Mouse (Mus musculus) intestine, embryonic 16.5 days (tissue): ENCODE results near the gene Gm12184. TPM values are rescaled to one million over a fixed set of nuclear protein-coding genes. Genes with fewer than 3 reads are reported as not detected.
"Not testable (repeated sequence)": the region's sequence is repeated elsewhere in the genome, so short reads cannot be mapped to it uniquely, and the experiment has no call there.

Experiments used
- ATAC-seq: fragments of 200-750 bp; cut with Nextera tagmentation; 2 replicates; pipeline ENCODE4 v1.8.0; 2017; ENCODE audit warnings: moderate TSS enrichment, moderate library complexity
- H3K27ac ChIP-seq: fragments of 300-500 bp; sonication (generic); 2 replicates; pipeline ENCODE4 v1.5.1; 2014; ENCODE audit warnings: mild to moderate bottlenecking, low read length
- H3K27me3 ChIP-seq: fragments of 300-500 bp; sonication (generic); replicated peaks from 2 replicates; pipeline ENCODE4 v1.6.1; 2014; ENCODE audit warnings: low read length, control low read depth, mixed read lengths; ENCODE audit not compliant: control insufficient read depth, insufficient read depth
- H3K36me3 ChIP-seq: fragments of 300-500 bp; sonication (generic); 2 replicates; pipeline ENCODE4 v1.6.1; 2014; ENCODE audit warnings: low read length, control low read depth; ENCODE audit not compliant: control insufficient read depth, insufficient read depth
- H3K4me1 ChIP-seq: fragments of 300-500 bp; sonication (generic); 2 replicates; pipeline ENCODE4 v1.6.1; 2014; ENCODE audit warnings: low read length, control low read depth, mixed read lengths; ENCODE audit not compliant: control insufficient read depth, insufficient read depth
- H3K4me2 ChIP-seq: fragments of 300-500 bp; sonication (generic); 2 replicates; pipeline ENCODE4 v1.6.1; 2014; ENCODE audit warnings: low read depth, low read length, control low read depth
- H3K4me3 ChIP-seq: fragments of 300-500 bp; sonication (generic); 2 replicates; pipeline ENCODE4 v1.5.1; 2014; ENCODE audit warnings: mild to moderate bottlenecking, low read length
- H3K9ac ChIP-seq: fragments of 300-500 bp; sonication (generic); 2 replicates; pipeline ENCODE4 v1.6.1; 2014; ENCODE audit warnings: low read depth, low read length
- H3K9me3 ChIP-seq: fragments of 300-500 bp; sonication (generic); 2 replicates; pipeline ENCODE4 v1.6.1; 2016; ENCODE audit warnings: low read length, control low read depth; ENCODE audit not compliant: control insufficient read depth
- whole genome bisulfite sequencing: fragments of 180-500 bp; shearing (Covaris S2); extraction: QIAGEN DNeasy Blood & Tissue Kit; methylation state at CpG from one replicate; pipeline ENCODE4 v1.1.7; 2014; 5-methylcytosine and 5-hydroxymethylcytosine counted together
- polyA plus RNA-seq: library from polyadenylated mRNA; unstranded; fragments of >200 nt; fragmentation: Nextera tagmentation; extraction: Ambion mirVana; gene quantifications from 2 replicates; pipeline ENCODE4 v1.2.1, GENCODE M21; 2015

Gm12184 gene
- polyA plus RNA-seq, 1 experiment from 2014 or later, result 1.4 TPM

DNA sequence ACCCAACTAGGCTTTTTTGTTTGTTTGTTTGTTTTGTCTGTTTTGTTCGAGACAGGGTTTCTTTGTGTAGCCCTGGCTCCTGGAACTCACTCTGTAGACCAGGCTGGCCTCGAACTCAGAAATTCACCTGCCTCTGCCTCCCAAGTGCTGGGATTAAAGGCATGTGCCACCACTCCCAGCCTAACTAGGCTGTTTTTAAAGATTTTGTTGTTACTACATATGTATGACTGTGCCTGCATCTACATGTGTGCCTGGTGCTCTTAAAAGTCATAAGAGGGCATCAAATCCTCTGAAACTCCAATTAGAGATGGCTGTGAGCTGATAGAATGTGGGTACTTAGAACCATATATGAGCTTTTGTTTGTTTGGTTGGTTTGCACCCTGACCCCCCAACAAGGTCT is 4.8 kb upstream of the Gm12184 start:
- Histone ChIP-seq H3K4me3 (no peak overlapping the region), H3K4me2 (no peak overlapping the region), H3K27me3 (no peaks in the 10 kb centered on the region), H3K27ac (no peak overlapping the region), H3K9ac (no peak overlapping the region), H3K36me3 (no peaks in the 10 kb centered on the region), H3K9me3 (no peaks in the 10 kb centered on the region), H3K4me1 (no peaks in the 10 kb centered on the region)
- 74% methylated on average over 2 of the region's 2 CpGs for WGBS
- no peak for ATAC-seq

DNA sequence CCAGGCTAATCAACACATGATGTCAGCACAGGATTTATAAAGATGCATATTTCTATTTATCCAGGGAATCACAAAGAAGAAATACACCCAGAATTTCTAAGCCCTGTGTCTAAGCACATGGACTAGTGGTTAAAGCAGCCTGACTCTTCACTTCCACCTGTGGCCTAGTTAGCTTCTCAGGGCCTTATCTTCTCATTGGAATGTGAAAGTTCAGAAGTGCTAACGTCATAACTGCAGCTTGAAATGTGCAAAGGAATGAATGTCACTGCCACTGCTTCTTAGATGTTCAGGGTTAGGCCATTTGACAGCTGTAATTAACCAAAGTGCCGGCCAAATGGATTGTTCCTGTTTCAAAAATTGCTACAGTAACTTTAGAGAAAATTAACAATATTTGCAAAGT is 3.8 kb upstream of the Gm12184 start:
- Histone ChIP-seq H3K27me3 (no peaks in the 10 kb centered on the region), H3K9ac (no peak overlapping the region), H3K4me1 (no peaks in the 10 kb centered on the region), H3K4me2 (no peak overlapping the region), H3K36me3 (no peaks in the 10 kb centered on the region), H3K9me3 (no peaks in the 10 kb centered on the region), H3K27ac (no peak overlapping the region), H3K4me3 (no peak overlapping the region)
- no peak for ATAC-seq
- 66% methylated on average over 2 of the region's 2 CpGs for whole genome bisulfite sequencing

GRCm38 (mm10) chr11:48827926-48828325 is 1.5 kb upstream of the Gm12184 start:
- no peaks in the 10 kb centered on the region for H3K36me3 ChIP-seq
- WGBS, result 70% methylated on average over 6 of the region's 6 CpGs
- H3K9ac ChIP-seq, result no peak overlapping the region
- H3K4me2 ChIP-seq, result no peak overlapping the region
- no peak overlapping the region for H3K27ac ChIP-seq
- H3K27me3 ChIP-seq, result 0 out of 2 replicates have a peak, but pooled peaks cover 2% of the 10 kb centered on the region
- H3K9me3 ChIP-seq, result no peaks in the 10 kb centered on the region
- H3K4me1 ChIP-seq, result peaks cover 9% of the 10 kb centered on the region
- no peak overlapping the region for H3K4me3 ChIP-seq
- no peak for ATAC-seq

DNA sequence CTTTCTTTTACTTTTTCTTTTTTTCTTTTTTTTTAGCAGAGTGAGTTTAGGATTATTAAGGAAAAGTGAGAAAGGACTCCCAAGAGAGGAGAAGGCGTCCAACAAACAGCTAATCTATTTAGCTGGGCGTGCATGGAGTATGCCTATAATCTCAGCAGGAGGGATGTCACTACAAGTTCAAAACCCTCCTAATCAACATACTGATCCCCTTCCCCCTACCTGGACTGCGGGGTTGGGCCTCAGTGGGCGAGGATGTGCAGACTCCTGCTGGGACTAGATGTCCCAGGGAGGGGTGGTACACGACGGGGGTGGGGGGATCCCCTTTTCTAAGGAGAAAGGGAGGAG is 269 bp upstream of the Gm12184 start:
- Histone ChIP-seq H3K36me3 (no peaks in the 10 kb centered on the region), H3K27ac (peak overlapping the region; percentile 33; the same call in 1 of the 2 replicates), H3K9me3 (no peaks in the 10 kb centered on the region), H3K27me3 (0 out of 2 replicates have a peak, but pooled peaks cover 2% of the 10 kb centered on the region), H3K4me3 (peak overlapping the region; percentile 56), H3K4me1 (peaks cover 9% of the 10 kb centered on the region), H3K9ac (peak overlapping the region; percentile 68), H3K4me2 (peak overlapping the region; percentile 73)
- 0% methylated on average over 6 of the region's 6 CpGs for WGBS
- ATAC-seq, result 0 out of 2 replicates have a peak, but pooled peaks have one; percentile 19

- WGBS, result 9% methylated on average over 22 of the region's 22 CpGs
- Histone ChIP-seq H3K9me3 (no peaks in the 10 kb centered on the region), H3K27me3 (0 out of 2 replicates have a peak, but pooled peaks cover 2% of the 10 kb centered on the region), H3K4me1 (peaks cover 9% of the 10 kb centered on the region), H3K9ac (peak overlapping the region; percentile 57; the same call in 1 of the 2 replicates), H3K36me3 (no peaks in the 10 kb centered on the region), H3K27ac (no peak overlapping the region), H3K4me3 (peak overlapping the region; percentile 50), H3K4me2 (peak overlapping the region; percentile 80)
- ATAC-seq, result no peak
Observed at GRCm38 (mm10) chr11:48824311-48824830, 2.1 kb downstream of the Gm12184 start.

DNA sequence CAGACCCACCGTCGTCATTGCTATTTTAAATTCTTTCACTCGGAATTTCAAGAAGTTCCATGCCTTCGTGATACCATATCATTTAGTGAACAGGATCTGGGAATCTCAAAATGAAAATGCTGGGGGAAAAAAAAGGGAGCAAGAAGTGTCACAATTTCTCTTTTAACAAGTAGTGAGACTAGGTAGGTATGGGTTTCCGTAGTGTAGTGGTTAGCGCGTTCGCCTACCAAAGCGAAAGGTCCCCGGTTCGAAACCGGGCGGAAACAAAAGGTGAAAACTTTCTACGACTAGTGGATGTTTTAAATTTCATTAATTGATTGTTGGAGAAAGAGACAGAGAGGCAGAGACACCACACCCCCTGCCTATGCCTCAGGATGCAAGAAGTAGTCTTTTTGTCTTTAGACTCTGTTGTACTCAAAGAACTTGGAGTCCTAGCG is 2.9 kb downstream of the Gm12184 start:
- Histone ChIP-seq H3K9me3 (no peaks in the 10 kb centered on the region), H3K27me3 (0 out of 2 replicates have a peak, but pooled peaks cover 2% of the 10 kb centered on the region), H3K4me3 (peak overlapping the region; percentile 50), H3K36me3 (no peaks in the 10 kb centered on the region), H3K4me1 (peaks cover 9% of the 10 kb centered on the region), H3K4me2 (peak overlapping the region; percentile 80), H3K27ac (no peak overlapping the region), H3K9ac (peak overlapping the region; percentile 57)
- ATAC-seq, result peak; percentile 41
- WGBS, result under 1% methylated on average over 15 of the region's 15 CpGs

GRCm38 (mm10) chr11:48822768-48823512 is 3.5 kb downstream of the Gm12184 start:
- 0 out of 2 replicates have a peak, but pooled peaks cover 2% of the 10 kb centered on the region for H3K27me3 ChIP-seq

DNA sequence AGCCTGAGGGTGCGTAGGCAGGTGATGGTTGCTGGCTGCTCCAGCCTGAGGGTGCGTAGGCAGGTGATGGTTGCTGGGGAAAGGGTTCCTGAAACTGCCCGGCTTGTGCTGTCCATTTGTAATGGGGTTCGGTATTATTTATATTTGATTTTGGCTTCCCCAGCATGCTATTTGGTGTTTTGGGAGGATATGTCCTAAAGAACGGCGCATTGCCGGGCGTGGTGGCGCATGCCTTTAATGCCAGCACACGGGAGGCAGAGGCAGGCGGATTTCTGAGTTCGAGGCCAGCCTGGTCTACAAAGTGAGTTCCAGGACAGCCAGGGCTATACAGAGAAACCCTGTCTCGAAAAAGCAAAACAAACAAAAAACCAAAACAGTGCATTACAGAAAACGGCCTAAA is 5.2 kb downstream of the Gm12184 start:
- not testable (repeated sequence) for H3K9me3 ChIP-seq, H3K27ac ChIP-seq, H3K36me3 ChIP-seq, H3K9ac ChIP-seq, H3K4me1 ChIP-seq, H3K27me3 ChIP-seq, H3K4me3 ChIP-seq, ATAC-seq, H3K4me2 ChIP-seq
- 87% methylated on average over 14 of the region's 14 CpGs for WGBS

More at GRCm38 (mm10) chr11:48822768-48823512, 3.5 kb downstream of the Gm12184 start:
- H3K36me3 ChIP-seq, result no peaks in the 10 kb centered on the region
- H3K27ac ChIP-seq, result no peak overlapping the region
- peaks cover 9% of the 10 kb centered on the region for H3K4me1 ChIP-seq
- H3K9me3 ChIP-seq, result no peaks in the 10 kb centered on the region
- peak overlapping the region; percentile 80 for H3K4me2 ChIP-seq
- peak overlapping the region; percentile 50 for H3K4me3 ChIP-seq
- WGBS, result 41% methylated on average over 14 of the region's 14 CpGs
- no peak for ATAC-seq
- no peak overlapping the region for H3K9ac ChIP-seq

DNA sequence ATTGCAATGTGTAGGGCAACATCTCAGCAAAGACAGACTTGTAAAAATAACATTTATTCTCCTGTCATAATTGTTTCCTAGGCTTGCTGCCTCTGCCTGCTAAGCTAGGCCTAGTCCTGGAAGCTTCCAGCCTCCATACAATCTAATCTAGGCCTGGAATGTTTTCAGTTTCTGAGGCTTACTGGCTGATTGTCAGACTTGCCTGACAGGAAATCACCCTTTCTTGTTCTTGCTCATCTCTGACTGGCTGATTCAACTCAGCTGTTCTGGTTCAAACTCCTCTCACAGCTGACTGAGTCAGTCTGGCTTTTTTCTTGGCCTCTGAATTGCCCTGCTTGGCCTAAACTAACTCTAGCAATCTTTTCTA is 6.2 kb downstream of the Gm12184 start:
- Histone ChIP-seq H3K27me3 (0 out of 2 replicates have a peak, but pooled peaks cover 2% of the 10 kb centered on the region), H3K27ac (peak overlapping the region; percentile 52), H3K4me1 (peaks cover 17% of the 10 kb centered on the region), H3K9me3 (no peaks in the 10 kb centered on the region), H3K9ac (no peak overlapping the region), H3K36me3 (no peaks in the 10 kb centered on the region), H3K4me2 (no peak overlapping the region), H3K4me3 (no peak overlapping the region)
- no peak for ATAC-seq
